Mouse (Mus musculus): ENCODE measurements around the gene Mog. TPM values are rescaled to one million over a fixed set of nuclear protein-coding genes. Genes with fewer than 3 reads are reported as not detected.
"Not testable (repeated sequence)": the region's sequence is repeated elsewhere in the genome, so short reads cannot be mapped to it uniquely, and the experiment has no call there.

The Mog gene
- polyA plus RNA-seq, 1 experiment: not detected

- whole genome bisulfite sequencing: 2% methylated on average over 14 of the region's 14 CpGs
- TF ChIP-seq CTCF (IDR thresholded peaks at IDR 0.05; ENCODE audit: borderline replicate concordance, control insufficient read depth, extremely low read depth, insufficient read depth, low read length, poor library complexity) (no peak), POLR2A (IDR thresholded peaks at IDR 0.05; ENCODE audit: control insufficient read depth, extremely low read depth, insufficient read depth, low read length, poor library complexity) (no peak)
- Histone ChIP-seq H3K27me3 (ENCODE audit: control insufficient read depth, insufficient read depth, low read length) (no peaks in the 10 kb centered on the region), H3K4me1 (replicated peaks; ENCODE audit: control insufficient read depth, insufficient read depth, low read length) (peaks cover 6% of the 10 kb centered on the region; the same call in 1 of the 2 replicates), H3K27ac (ENCODE audit: control insufficient read depth, insufficient read depth, low read length) (no peak overlapping the region), H3K4me3 (ENCODE audit: control insufficient read depth, insufficient read depth, low read length) (peak overlapping the region; percentile 65), H3K36me3 (ENCODE audit: control insufficient read depth, insufficient read depth, low read length) (no peaks in the 10 kb centered on the region)
- peak; percentile 75 for DNase-seq
These were observed 5.5 kb upstream of the Mog start for GRCm38 (mm10) chr17:37028683-37029120.

GRCm38 (mm10) chr17:37028212-37028611 is 5.0 kb upstream of the Mog start:
- H3K27ac ChIP-seq (ENCODE audit: control insufficient read depth, insufficient read depth, low read length): no peak overlapping the region
- DNase-seq: no peak
- H3K36me3 ChIP-seq (ENCODE audit: control insufficient read depth, insufficient read depth, low read length): no peaks in the 10 kb centered on the region
- H3K4me3 ChIP-seq (ENCODE audit: control insufficient read depth, insufficient read depth, low read length): no peak overlapping the region
- no peaks in the 10 kb centered on the region for H3K27me3 ChIP-seq (ENCODE audit: control insufficient read depth, insufficient read depth, low read length)
- WGBS: 68% methylated on average over 10 of the region's 10 CpGs
- H3K4me1 ChIP-seq (replicated peaks; ENCODE audit: control insufficient read depth, insufficient read depth, low read length): peaks cover 7% of the 10 kb centered on the region; the same call in 1 of the 2 replicates
- TF ChIP-seq POLR2A (IDR thresholded peaks at IDR 0.05; ENCODE audit: control insufficient read depth, extremely low read depth, insufficient read depth, low read length, poor library complexity) (no peak), CTCF (IDR thresholded peaks at IDR 0.05; ENCODE audit: borderline replicate concordance, control insufficient read depth, extremely low read depth, insufficient read depth, low read length, poor library complexity) (no peak)

GRCm38 (mm10) chr17:37027486-37027885 is 4.3 kb upstream of the Mog start:
- Histone ChIP-seq H3K4me3 (ENCODE audit: control insufficient read depth, insufficient read depth, low read length) (no peak overlapping the region), H3K4me1 (replicated peaks; ENCODE audit: control insufficient read depth, insufficient read depth, low read length) (peaks cover 10% of the 10 kb centered on the region; the same call in 1 of the 2 replicates), H3K27me3 (ENCODE audit: control insufficient read depth, insufficient read depth, low read length) (no peaks in the 10 kb centered on the region), H3K27ac (ENCODE audit: control insufficient read depth, insufficient read depth, low read length) (no peak overlapping the region), H3K36me3 (ENCODE audit: control insufficient read depth, insufficient read depth, low read length) (no peaks in the 10 kb centered on the region)
- no peak for DNase-seq
- WGBS: 97% methylated on average over 4 of the region's 4 CpGs
- TF ChIP-seq CTCF (IDR thresholded peaks at IDR 0.05; ENCODE audit: borderline replicate concordance, control insufficient read depth, extremely low read depth, insufficient read depth, low read length, poor library complexity) (no peak), POLR2A (IDR thresholded peaks at IDR 0.05; ENCODE audit: control insufficient read depth, extremely low read depth, insufficient read depth, low read length, poor library complexity) (no peak)

GRCm38 (mm10) chr17:37026425-37026824 is 3.2 kb upstream of the Mog start:
- H3K27me3 ChIP-seq (ENCODE audit: control insufficient read depth, insufficient read depth, low read length): no peaks in the 10 kb centered on the region
- TF ChIP-seq CTCF (IDR thresholded peaks at IDR 0.05; ENCODE audit: borderline replicate concordance, control insufficient read depth, extremely low read depth, insufficient read depth, low read length, poor library complexity) (no peak), POLR2A (IDR thresholded peaks at IDR 0.05; ENCODE audit: control insufficient read depth, extremely low read depth, insufficient read depth, low read length, poor library complexity) (no peak)
- H3K4me3 ChIP-seq (ENCODE audit: control insufficient read depth, insufficient read depth, low read length): no peak overlapping the region
- no peak overlapping the region for H3K27ac ChIP-seq (ENCODE audit: control insufficient read depth, insufficient read depth, low read length)
- DNase-seq: no peak
- H3K4me1 ChIP-seq (replicated peaks; ENCODE audit: control insufficient read depth, insufficient read depth, low read length): peaks cover 10% of the 10 kb centered on the region; the same call in 1 of the 2 replicates
- no peaks in the 10 kb centered on the region for H3K36me3 ChIP-seq (ENCODE audit: control insufficient read depth, insufficient read depth, low read length)
- 98% methylated on average over 2 of the region's 2 CpGs for WGBS

- WGBS: 94% methylated on average over 5 of the region's 5 CpGs
These were observed 4.0 kb downstream of the Mog start for GRCm38 (mm10) chr17:37019242-37019641.

GRCm38 (mm10) chr17:37018328-37018727 is 4.9 kb downstream of the Mog start:
- no peaks in the 10 kb centered on the region for H3K36me3 ChIP-seq (ENCODE audit: control insufficient read depth, insufficient read depth, low read length)
- H3K27me3 ChIP-seq (ENCODE audit: control insufficient read depth, insufficient read depth, low read length): no peaks in the 10 kb centered on the region
- TF ChIP-seq POLR2A (IDR thresholded peaks at IDR 0.05; ENCODE audit: control insufficient read depth, extremely low read depth, insufficient read depth, low read length, poor library complexity): no peak
- no peak overlapping the region for H3K27ac ChIP-seq (ENCODE audit: control insufficient read depth, insufficient read depth, low read length)
- H3K4me3 ChIP-seq (ENCODE audit: control insufficient read depth, insufficient read depth, low read length): no peak overlapping the region
- 95% methylated on average over 3 of the region's 3 CpGs for WGBS
- DNase-seq: no peak
- peaks cover 4% of the 10 kb centered on the region; the same call in 1 of the 2 replicates for H3K4me1 ChIP-seq (replicated peaks; ENCODE audit: control insufficient read depth, insufficient read depth, low read length)

More at GRCm38 (mm10) chr17:37019242-37019641, 4.0 kb downstream of the Mog start:
- not testable (repeated sequence) for H3K4me1 ChIP-seq (replicated peaks; ENCODE audit: control insufficient read depth, insufficient read depth, low read length); H3K36me3 ChIP-seq (ENCODE audit: control insufficient read depth, insufficient read depth, low read length); DNase-seq; H3K27ac ChIP-seq (ENCODE audit: control insufficient read depth, insufficient read depth, low read length); H3K4me3 ChIP-seq (ENCODE audit: control insufficient read depth, insufficient read depth, low read length); H3K27me3 ChIP-seq (ENCODE audit: control insufficient read depth, insufficient read depth, low read length)

GRCm38 (mm10) chr17:37016333-37016732 is 6.9 kb downstream of the Mog start:
- Histone ChIP-seq H3K4me3 (ENCODE audit: control insufficient read depth, insufficient read depth, low read length) (no peak overlapping the region), H3K27me3 (ENCODE audit: control insufficient read depth, insufficient read depth, low read length) (no peaks in the 10 kb centered on the region), H3K4me1 (replicated peaks; ENCODE audit: control insufficient read depth, insufficient read depth, low read length) (no peaks in the 10 kb centered on the region), H3K27ac (ENCODE audit: control insufficient read depth, insufficient read depth, low read length) (no peak overlapping the region), H3K36me3 (ENCODE audit: control insufficient read depth, insufficient read depth, low read length) (no peaks in the 10 kb centered on the region)
- no peak for TF ChIP-seq CTCF (IDR thresholded peaks at IDR 0.05; ENCODE audit: borderline replicate concordance, control insufficient read depth, extremely low read depth, insufficient read depth, low read length, poor library complexity)
- no peak for TF ChIP-seq POLR2A (IDR thresholded peaks at IDR 0.05; ENCODE audit: control insufficient read depth, extremely low read depth, insufficient read depth, low read length, poor library complexity)
- DNase-seq: no peak

All from thymus, adult 2 months (tissue).